Mouse (Mus musculus) monocyte, adult 2 months (primary cell): ENCODE results near the gene Olfr578.

ENCODE experiments used
- DNase-seq, 2 experiments: peaks; one replicate each; pipeline ENCODE4 v3.0.0; 2022; ENCODE audit warnings: low spot score in 2 of 2, low read depth in 1 of 2

The Olfr578 gene

DNA sequence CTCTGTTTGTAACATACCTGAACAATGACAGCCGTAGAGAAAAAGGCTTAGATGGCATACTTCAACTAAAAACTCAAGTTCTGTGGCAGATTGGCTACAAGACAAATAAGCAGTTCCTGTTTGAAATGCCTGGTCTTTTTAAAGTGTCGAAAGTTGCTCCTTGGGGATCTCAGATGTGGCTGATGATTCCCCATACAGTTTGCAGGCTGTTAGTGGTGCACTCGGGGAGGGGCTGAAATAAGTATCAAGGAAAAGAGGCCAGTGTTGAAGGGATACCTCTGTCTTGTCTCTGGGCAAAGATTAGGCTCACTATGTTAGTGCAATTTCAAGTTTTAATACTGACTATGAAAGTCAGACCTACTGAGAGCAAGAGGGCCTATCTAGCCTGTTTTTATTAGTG, at the start of gene Olfr578:
Gene Olfr578, minus strand, starts transcription at position 101 of the 400 bp plus-strand sequence.
- DNase-seq: no peak

GRCm38 (mm10) chr7:103037724-103038123, 48.6 kb upstream of the Olfr578 start, which contains the start of gene Olfr582:
Olfr582 (plus strand) TSS chr7:103038024.
- no peak for DNase-seq

DNA sequence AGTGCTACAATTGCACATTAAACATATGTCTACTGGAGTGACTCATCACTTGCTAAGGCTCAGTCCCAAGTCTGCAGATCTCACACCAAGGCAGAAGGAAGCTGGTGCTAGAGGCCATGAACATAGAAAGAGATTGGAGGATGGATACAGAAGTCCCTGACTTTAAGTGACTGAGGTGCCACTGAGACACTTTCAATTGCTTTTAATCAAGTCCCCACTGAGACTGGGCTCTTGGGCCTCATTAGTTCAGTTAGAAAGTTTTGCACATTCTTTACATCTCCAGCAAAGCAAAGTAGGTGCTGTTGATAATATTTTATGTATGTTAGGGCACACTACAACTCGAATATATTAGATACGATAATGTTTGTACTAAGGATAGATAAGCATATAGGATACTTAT, 13.3 kb downstream of the Olfr578 start, which contains the start of gene Olfr577:
Gene Olfr577, minus strand, starts transcription at position 101 of the 400 bp plus-strand sequence.
- no peak for DNase-seq

- no peak for DNase-seq
Measured at GRCm38 (mm10) chr7:102974399-102974798, 14.7 kb downstream of the Olfr578 start.

- no peak for DNase-seq
Measured at GRCm38 (mm10) chr7:102962360-102962759, 26.8 kb downstream of the Olfr578 start, which contains the start of gene Olfr576. Olfr576 (plus strand) TSS chr7:102962660.

DNA sequence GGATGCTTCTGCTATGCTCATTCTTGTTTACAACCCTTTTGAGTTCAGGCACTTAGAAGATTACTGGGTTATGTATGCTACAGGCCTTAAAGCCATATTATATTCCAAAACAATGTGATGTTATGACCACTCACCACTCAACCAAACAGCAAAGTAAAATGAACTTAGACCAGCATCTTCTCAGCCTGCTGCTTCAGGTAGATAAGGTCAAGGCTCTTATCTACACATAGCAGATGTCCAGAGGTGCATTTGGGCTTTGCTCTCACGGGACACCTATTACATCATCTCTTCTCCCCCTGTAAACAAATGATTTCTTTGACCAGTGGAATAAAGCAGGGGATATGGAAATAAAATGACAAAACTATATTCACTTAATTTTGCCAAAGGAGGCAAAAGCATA, 30.5 kb downstream of the Olfr578 start, which contains the start of gene Olfr575:
Gene Olfr575, minus strand, starts transcription at position 183 of the 400 bp plus-strand sequence.
- DNase-seq: no peak

- DNase-seq: no peak
Measured at GRCm38 (mm10) chr7:102958137-102958536, 31.0 kb downstream of the Olfr578 start.

- no peak for DNase-seq
Measured at GRCm38 (mm10) chr7:102950732-102951131, 38.4 kb downstream of the Olfr578 start.

- DNase-seq: no peak
Measured at GRCm38 (mm10) chr7:102948167-102948566, 41.0 kb downstream of the Olfr578 start, which contains the start of gene Olfr574. Olfr574 (plus strand) TSS chr7:102948467.

- no peak for DNase-seq
Measured at GRCm38 (mm10) chr7:102943417-102943816, 45.7 kb downstream of the Olfr578 start.

DNA sequence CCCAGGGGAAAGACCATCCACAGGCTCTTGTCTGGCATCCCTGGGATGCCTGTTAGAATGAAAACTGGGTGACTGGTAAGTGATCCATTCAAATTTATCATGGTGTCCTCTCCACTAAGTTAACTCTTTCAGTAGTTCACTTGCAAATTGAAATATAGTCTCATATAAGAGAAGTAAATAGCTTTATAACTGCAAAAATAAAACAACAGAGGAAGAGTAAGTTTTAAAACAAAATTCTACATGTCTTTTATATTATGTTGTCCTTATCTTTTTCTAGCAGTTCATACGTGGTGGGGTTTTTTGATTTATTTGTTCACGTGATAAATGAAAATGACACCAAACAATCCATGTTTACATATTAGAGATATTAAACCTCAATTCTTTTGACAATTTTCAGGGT, 46.6 kb downstream of the Olfr578 start, which contains the start of gene Olfr573-ps1:
Gene Olfr573-ps1, minus strand, starts transcription at position 101 of the 400 bp plus-strand sequence.
- DNase-seq: no peak
